Mouse (Mus musculus): Measurements from ENCODE around the gene Gart.

Gene Gart

GRCm38 (mm10) chr16:91646681-91647419, at the start of gene Gart:
Gart (minus strand) TSS chr16:91646952.
- peak; percentile 93 for DNase-seq

GRCm38 (mm10) chr16:91695108-91695755, 48.5 kb upstream of the Gart start:
- DNase-seq, result no peak

- peak; percentile 68 for DNase-seq
Observed at GRCm38 (mm10) chr16:91694455-91695084, 47.8 kb upstream of the Gart start.

GRCm38 (mm10) chr16:91689791-91690190, 43.0 kb upstream of the Gart start:
- no peak for DNase-seq

GRCm38 (mm10) chr16:91688619-91689334, 42.0 kb upstream of the Gart start, which contains the start of gene Donson:
Donson (minus strand) TSS chr16:91688770.
- DNase-seq, result peak; percentile 89

- DNase-seq, result no peak
Observed at GRCm38 (mm10) chr16:91688023-91688618, 41.4 kb upstream of the Gart start.

GRCm38 (mm10) chr16:91686369-91686768, 39.6 kb upstream of the Gart start:
- DNase-seq, result no peak

GRCm38 (mm10) chr16:91685526-91685925, 38.8 kb upstream of the Gart start:
- DNase-seq, result no peak

- no peak for DNase-seq
Observed at GRCm38 (mm10) chr16:91680656-91681055, 33.9 kb upstream of the Gart start.

- no peak for DNase-seq
Observed at GRCm38 (mm10) chr16:91678147-91678911, 31.6 kb upstream of the Gart start.

GRCm38 (mm10) chr16:91674500-91674899, 27.7 kb upstream of the Gart start:
- DNase-seq, result no peak

GRCm38 (mm10) chr16:91663795-91664194, 17.0 kb upstream of the Gart start:
- DNase-seq, result no peak

- no peak for DNase-seq
Observed at GRCm38 (mm10) chr16:91662336-91662735, 15.6 kb upstream of the Gart start.

GRCm38 (mm10) chr16:91661397-91661796, 14.6 kb upstream of the Gart start:
- no peak for DNase-seq

GRCm38 (mm10) chr16:91659798-91660197, 13.0 kb upstream of the Gart start:
- no peak for DNase-seq

- no peak for DNase-seq
Observed at GRCm38 (mm10) chr16:91658471-91658870, 11.7 kb upstream of the Gart start.

- DNase-seq, result no peak
Observed at GRCm38 (mm10) chr16:91657285-91657684, 10.5 kb upstream of the Gart start.

- DNase-seq, result no peak
Observed at GRCm38 (mm10) chr16:91655285-91655684, 8.5 kb upstream of the Gart start.

GRCm38 (mm10) chr16:91652191-91652590, 5.4 kb upstream of the Gart start:
- no peak for DNase-seq

- DNase-seq, result no peak
Observed at GRCm38 (mm10) chr16:91649781-91650180, 3.0 kb upstream of the Gart start.

- DNase-seq, result no peak
Observed at GRCm38 (mm10) chr16:91649246-91649645, 2.5 kb upstream of the Gart start.

GRCm38 (mm10) chr16:91648220-91648550, 1.4 kb upstream of the Gart start:
- DNase-seq, result peak; percentile 68
